Mouse (Mus musculus) intestine, postnatal 0 days (tissue): Measurements from ENCODE around the gene Reps1. TPM values are rescaled to one million over a fixed set of nuclear protein-coding genes. Genes with fewer than 3 reads are reported as not detected.

Experiments used
- ATAC-seq: fragments of 200-750 bp; cut with Nextera tagmentation; 2 replicates; pipeline ENCODE4 v1.8.0; 2017; ENCODE audit warnings: mild to moderate bottlenecking, moderate TSS enrichment, moderate library complexity
- H3K27ac ChIP-seq: fragments of 300-500 bp; sonication (generic); 2 replicates; pipeline ENCODE4 v1.5.1; 2014; ENCODE audit warnings: mild to moderate bottlenecking, low read depth, low read length, moderate library complexity
- H3K27me3 ChIP-seq: fragments of 300-500 bp; sonication (generic); replicated peaks from 2 replicates; pipeline ENCODE4 v1.6.1; 2014; ENCODE audit warnings: low read length, mixed read lengths; ENCODE audit not compliant: control insufficient read depth, insufficient read depth
- H3K36me3 ChIP-seq: fragments of 300-500 bp; sonication (generic); 2 replicates; pipeline ENCODE4 v1.6.1; 2014; ENCODE audit warnings: mild to moderate bottlenecking, moderate library complexity; ENCODE audit not compliant: control insufficient read depth, insufficient read depth
- H3K4me1 ChIP-seq: fragments of 300-500 bp; sonication (generic); replicated peaks from 2 replicates; pipeline ENCODE4 v1.6.1; 2014; ENCODE audit warnings: antibody characterized with exemption, low read length, mixed read lengths; ENCODE audit not compliant: control insufficient read depth, insufficient read depth
- H3K4me2 ChIP-seq: fragments of 300-500 bp; sonication (generic); replicated peaks from 2 replicates; pipeline ENCODE4 v1.6.1; 2014; ENCODE audit warnings: low read depth, mild to moderate bottlenecking, moderate library complexity
- H3K4me3 ChIP-seq: fragments of 300-500 bp; sonication (generic); 2 replicates; pipeline ENCODE4 v1.5.1; 2014; ENCODE audit warnings: low read depth, low read length
- H3K9ac ChIP-seq: fragments of 300-500 bp; sonication (generic); 2 replicates; pipeline ENCODE4 v1.6.1; 2014; ENCODE audit warnings: mild to moderate bottlenecking, low read depth, low read length
- H3K9me3 ChIP-seq: fragments of 300-500 bp; sonication (generic); 2 replicates; pipeline ENCODE4 v1.6.1; 2016; ENCODE audit warnings: mixed run types; ENCODE audit not compliant: control insufficient read depth
- CTCF ChIP-seq: sonication (generic); IDR thresholded peaks from 2 replicates; pipeline ENCODE4 v1.5.1; 2016; ENCODE audit warnings: low read depth, mild to moderate bottlenecking, control low read depth, antibody characterized with exemption, moderate library complexity
- WGBS: fragments of 180-500 bp; shearing (Covaris S2); extraction: QIAGEN DNeasy Blood & Tissue Kit; methylation state at CpG from one replicate; pipeline ENCODE4 v1.1.7; 2014; 5-methylcytosine and 5-hydroxymethylcytosine counted together
- polyA plus RNA-seq: library from polyadenylated mRNA; unstranded; fragments of >200 nt; fragmentation: Nextera tagmentation; extraction: Ambion mirVana; gene quantifications from 2 replicates; pipeline ENCODE4 v1.2.1, GENCODE M21; 2015

The Reps1 gene
- polyA plus RNA-seq, 1 experiment from 2014 or later, result 7.7 TPM

DNA sequence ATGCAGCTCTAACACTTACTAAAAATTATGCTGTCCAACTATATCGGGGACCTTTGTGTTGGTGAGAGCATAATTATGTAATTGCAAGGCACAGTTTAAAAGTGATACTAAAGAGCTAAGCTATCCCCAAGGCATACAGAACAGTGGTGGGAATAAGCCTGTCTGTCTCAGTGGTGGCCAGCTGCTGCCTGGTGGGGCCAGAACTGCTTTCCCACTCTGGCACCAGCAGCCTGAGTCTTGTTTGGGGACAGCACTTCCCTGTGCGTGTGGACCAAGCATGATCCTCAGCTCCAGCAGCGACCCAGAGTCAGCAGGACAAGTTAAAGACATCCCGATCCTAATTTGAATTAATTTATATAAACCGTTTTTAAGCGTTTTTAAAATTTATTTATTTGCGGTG is 35.2 kb upstream of the Reps1 start:
- 86% methylated on average over 7 of the region's 7 CpGs for WGBS
- no peak for ATAC-seq
- Histone ChIP-seq H3K27ac (no peak overlapping the region), H3K27me3 (no peaks in the 10 kb centered on the region), H3K4me1 (no peaks in the 10 kb centered on the region), H3K4me3 (no peak overlapping the region), H3K36me3 (peaks cover 16% of the 10 kb centered on the region), H3K4me2 (no peak overlapping the region), H3K9me3 (no peaks in the 10 kb centered on the region), H3K9ac (no peak overlapping the region)
- no peak for TF ChIP-seq CTCF

DNA sequence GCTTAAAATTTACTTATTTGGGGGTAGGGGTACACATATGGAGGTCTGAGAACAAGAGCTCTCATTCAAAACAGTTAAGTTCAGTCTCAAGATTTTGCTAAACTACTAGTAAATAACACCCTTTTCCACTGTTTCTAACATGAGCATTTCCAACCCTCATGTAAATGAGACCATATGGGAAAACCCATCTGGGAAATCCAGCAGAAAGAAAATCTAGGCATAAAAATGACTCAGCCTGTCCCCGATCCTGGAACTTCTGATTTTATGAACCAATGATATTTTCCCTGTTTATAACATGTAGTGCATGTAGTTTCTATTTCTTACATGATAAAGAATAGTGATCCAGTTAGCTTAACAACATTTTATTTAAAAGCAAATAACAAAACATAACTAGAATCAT is 34.8 kb upstream of the Reps1 start:
- Histone ChIP-seq H3K36me3 (peaks cover 16% of the 10 kb centered on the region), H3K9ac (no peak overlapping the region), H3K9me3 (no peaks in the 10 kb centered on the region), H3K4me2 (peak overlapping the region; percentile 76; the same call in 1 of the 2 replicates), H3K27me3 (no peaks in the 10 kb centered on the region), H3K27ac (no peak overlapping the region), H3K4me1 (no peaks in the 10 kb centered on the region), H3K4me3 (no peak overlapping the region)
- TF ChIP-seq CTCF, result no peak
- ATAC-seq, result no peak
- 72% methylated on average over 1 of the region's 1 CpGs for WGBS

DNA sequence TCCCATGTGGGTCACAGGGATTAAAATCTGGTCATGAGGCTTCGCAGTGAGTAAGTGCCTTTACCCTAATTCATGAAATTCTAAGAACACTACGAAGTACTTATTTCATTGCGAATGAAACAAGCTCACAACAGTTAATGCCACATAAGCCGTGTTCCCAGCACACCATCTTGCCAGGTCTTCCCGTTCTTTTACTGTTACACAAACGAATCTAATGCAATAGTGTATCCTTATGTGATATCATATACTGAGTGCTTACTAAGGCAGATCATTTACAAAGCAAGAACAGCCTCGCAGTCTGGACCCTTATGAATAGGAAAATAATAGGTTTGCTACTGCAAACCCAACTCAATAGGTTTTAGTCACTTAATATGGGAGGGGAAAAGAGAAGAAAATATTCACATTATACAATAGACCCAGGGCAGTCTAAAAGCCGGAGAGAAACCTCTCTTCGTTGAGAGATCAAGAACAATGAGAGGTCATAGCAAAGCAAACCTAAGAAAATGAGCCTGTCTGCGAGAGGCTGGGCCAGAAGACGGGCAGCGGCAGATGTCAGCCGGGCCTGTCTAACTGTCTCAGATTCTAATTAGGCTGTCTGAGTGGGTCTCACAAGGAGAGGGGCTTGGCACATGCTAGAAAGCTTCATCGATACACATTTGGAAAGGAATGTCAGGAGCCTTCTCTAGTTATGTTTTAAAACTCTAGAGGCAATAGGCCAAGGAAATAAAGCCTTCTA is 33.9 kb upstream of the Reps1 start:
- Histone ChIP-seq H3K9ac (peak overlapping the region; percentile 75), H3K4me2 (peak overlapping the region; percentile 76), H3K27ac (peak overlapping the region; percentile 97), H3K27me3 (no peaks in the 10 kb centered on the region), H3K4me3 (peak overlapping the region; percentile 81), H3K9me3 (no peaks in the 10 kb centered on the region), H3K4me1 (no peaks in the 10 kb centered on the region), H3K36me3 (peaks cover 12% of the 10 kb centered on the region)
- no peak for TF ChIP-seq CTCF
- ATAC-seq, result no peak
- 33% methylated on average over 14 of the region's 14 CpGs for WGBS

DNA sequence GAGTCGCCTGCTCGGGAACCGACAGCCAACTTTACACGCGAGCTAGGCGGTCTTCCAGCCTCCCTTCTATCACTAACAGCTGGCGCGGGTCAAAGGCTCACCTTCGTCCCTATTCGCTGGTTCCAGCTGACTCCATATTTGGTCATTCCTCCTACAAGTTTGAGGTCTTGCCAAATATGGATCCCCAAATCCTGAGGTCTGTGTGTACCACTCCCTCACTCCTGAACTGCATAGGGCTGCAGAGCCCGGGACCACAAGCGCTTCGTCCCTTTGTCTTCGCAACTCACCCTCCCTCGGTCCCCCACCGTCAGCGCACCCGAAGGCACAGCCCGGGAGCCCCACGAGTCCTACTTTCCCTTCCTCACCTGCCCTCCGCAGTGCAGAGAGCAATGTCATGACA is 33.3 kb upstream of the Reps1 start:
- peak; percentile 67 for ATAC-seq
- no peaks in the 10 kb centered on the region for H3K4me1 ChIP-seq
- no peak for TF ChIP-seq CTCF
- H3K27me3 ChIP-seq, result no peaks in the 10 kb centered on the region
- 1% methylated on average over 21 of the region's 21 CpGs for WGBS
- peaks cover 11% of the 10 kb centered on the region for H3K36me3 ChIP-seq
- peak overlapping the region; percentile 76 for H3K4me2 ChIP-seq
- H3K9me3 ChIP-seq, result no peaks in the 10 kb centered on the region
- peak overlapping the region; percentile 75 for H3K9ac ChIP-seq
- H3K27ac ChIP-seq, result peak overlapping the region; percentile 97
- peak overlapping the region; percentile 81 for H3K4me3 ChIP-seq

DNA sequence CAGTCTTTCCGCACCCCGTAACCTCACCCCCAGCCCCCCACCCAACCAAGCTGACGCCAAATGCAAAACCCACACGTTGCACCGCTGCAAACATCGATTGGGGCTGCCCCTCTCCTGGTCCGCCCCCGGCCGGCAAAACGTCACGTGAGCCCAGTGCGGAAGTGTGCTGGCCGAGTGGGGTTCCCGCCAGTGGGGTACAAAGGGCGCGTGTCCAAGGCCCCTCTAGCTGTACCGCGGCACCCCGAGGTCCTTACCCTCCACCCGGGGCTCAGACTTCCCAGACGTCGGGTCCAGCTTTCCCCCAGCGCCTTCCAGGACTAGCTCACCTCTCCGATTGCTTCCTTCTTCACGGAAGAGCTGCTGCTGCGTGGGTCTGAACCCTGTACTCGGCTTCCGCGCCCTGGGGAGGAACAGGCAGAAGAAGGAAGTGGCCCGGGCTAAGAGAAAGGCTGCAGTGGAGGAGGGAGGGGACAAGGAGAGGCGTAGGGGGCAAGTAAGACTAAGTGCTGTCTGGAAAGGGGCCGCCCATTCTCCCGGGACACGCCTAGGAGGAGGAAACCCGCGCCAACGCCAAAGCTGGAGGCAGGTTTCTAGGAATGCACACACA is 32.8 kb upstream of the Reps1 start, which contains the start of gene Abracl:
TSS of gene Abracl (minus strand) at position 548 of the 607 bp plus-strand sequence.
- Histone ChIP-seq H3K4me3 (peak within 1 kb of the TSS; percentile 81), H3K27ac (peak within 1 kb of the TSS; percentile 97), H3K4me1 (no peaks in the 10 kb centered on the region), H3K27me3 (no peaks in the 10 kb centered on the region), H3K4me2 (peak within 1 kb of the TSS; percentile 76), H3K36me3 (peaks cover 7% of the 10 kb centered on the region), H3K9ac (peak within 1 kb of the TSS; percentile 75), H3K9me3 (no peaks in the 10 kb centered on the region)
- peak; percentile 99 for ATAC-seq
- under 1% methylated on average over 37 of the region's 37 CpGs for WGBS
- TF ChIP-seq CTCF, result peak; percentile 50

DNA sequence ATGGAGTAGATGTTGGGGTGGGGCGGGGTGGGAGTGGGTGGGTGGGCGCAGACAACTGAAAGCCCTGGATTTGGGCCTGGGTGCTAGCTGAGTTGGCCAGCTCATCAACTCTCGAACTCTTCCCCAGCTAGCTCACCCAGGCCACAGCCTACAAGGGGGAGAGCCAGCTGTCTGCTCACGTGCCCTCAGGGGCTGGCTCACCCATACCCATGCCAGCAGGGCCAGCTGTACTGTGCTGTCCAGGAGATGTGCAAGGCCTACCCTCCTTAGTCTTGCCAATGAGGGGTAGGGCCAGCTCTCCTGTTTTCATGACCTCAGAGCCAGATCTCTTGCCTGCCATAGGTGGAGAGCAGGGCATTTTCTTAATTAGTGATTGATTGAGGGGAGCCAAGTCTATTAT is 21.3 kb upstream of the Reps1 start:
- WGBS, result 86% methylated on average over 4 of the region's 4 CpGs
- Histone ChIP-seq H3K27ac (no peak overlapping the region), H3K36me3 (no peaks in the 10 kb centered on the region), H3K4me1 (no peaks in the 10 kb centered on the region), H3K9me3 (no peaks in the 10 kb centered on the region), H3K9ac (no peak overlapping the region), H3K4me2 (no peak overlapping the region), H3K27me3 (no peaks in the 10 kb centered on the region), H3K4me3 (no peak overlapping the region)
- no peak for ATAC-seq
- TF ChIP-seq CTCF, result no peak
